Mouse (Mus musculus) ovary, adult 2 months (tissue): ENCODE results near the gene Hdgfl1. TPM values are rescaled to one million over a fixed set of nuclear protein-coding genes. Genes with fewer than 3 reads are reported as not detected.

Experiments
- polyA plus RNA-seq: library from polyadenylated mRNA; depleted of rRNA; stranded (reverse); fragments of >200 nt; gene quantifications from 2 replicates; pipeline ENCODE4 v1.2.3, GENCODE M21; 2012; rRNA removed

Gene Hdgfl1
- polyA plus RNA-seq, result not detected in 2 replicates

DNA sequence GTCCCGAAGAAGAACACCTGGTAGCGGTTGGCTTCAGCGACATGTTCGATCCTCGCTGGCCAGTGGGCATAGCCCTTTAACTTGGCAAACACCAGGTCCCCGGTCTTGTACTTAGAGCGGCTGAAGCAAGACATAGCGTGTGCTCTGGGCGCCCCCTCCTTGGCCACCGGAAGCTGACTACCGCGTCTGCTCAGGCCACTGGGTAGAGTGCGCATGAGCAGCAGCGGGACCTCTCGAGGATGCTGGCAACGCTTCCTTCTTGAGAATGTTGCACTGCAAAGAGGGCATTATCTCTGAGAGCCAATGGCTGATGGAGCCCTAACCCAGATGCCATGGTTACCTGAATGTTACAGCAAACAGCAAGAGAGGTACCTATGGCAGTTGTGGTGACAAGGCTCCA lies at the start of gene Hdgfl1:
Gene Hdgfl1, minus strand, starts transcription at position 211 of the 400 bp plus-strand sequence.

